Mouse (Mus musculus) left cerebral cortex, postnatal 14 days (tissue): Measurements from ENCODE around the gene Tspan15. TPM values are rescaled to one million over a fixed set of nuclear protein-coding genes. Genes with fewer than 3 reads are reported as not detected.

Experiments used
- DNase-seq, 2 experiments: peaks; one replicate each; pipeline ENCODE4 v3.0.0; 2021 to 2022; ENCODE audit warnings: low spot score in 2 of 2, mixed read lengths in 1 of 2
- intact Hi-C: fragments of 180-260 bp; cut with DNase I; formaldehyde crosslinking; loops from one replicate; pipeline ENCODE4 v1.15.1; 2025
- long read RNA-seq, 2 experiments: library from polyadenylated mRNA; stranded (forward); transcript quantifications; one replicate each; pipeline ENCODE4 v2.0.0; 2021
- total RNA-seq, 2 experiments: library from RNA; stranded (reverse); gene quantifications; 2 replicates each; pipeline ENCODE4 v1.2.3; 2021

Tspan15 gene
- 1 to 10 TPM; 8.4 to 8.7 TPM for total RNA-seq
- long read RNA-seq, experiment 1, transcript Tspan15-201 (8 exons, 3,638 nt): major isoform, 47 of 55 reads
- long read RNA-seq, experiment 1, partial matches to known transcripts: 3 of 55 reads
- long read RNA-seq, experiment 1, other reads (novel, unspliced or antisense): 5 of 55 reads
- long read RNA-seq, experiment 2, transcript Tspan15-201 (8 exons, 3,638 nt): major isoform, 18 of 19 reads
- long read RNA-seq, experiment 2, partial matches to known transcripts: 0 of 19 reads
- long read RNA-seq, experiment 2, other reads (novel, unspliced or antisense): 1 of 19 reads

DNA sequence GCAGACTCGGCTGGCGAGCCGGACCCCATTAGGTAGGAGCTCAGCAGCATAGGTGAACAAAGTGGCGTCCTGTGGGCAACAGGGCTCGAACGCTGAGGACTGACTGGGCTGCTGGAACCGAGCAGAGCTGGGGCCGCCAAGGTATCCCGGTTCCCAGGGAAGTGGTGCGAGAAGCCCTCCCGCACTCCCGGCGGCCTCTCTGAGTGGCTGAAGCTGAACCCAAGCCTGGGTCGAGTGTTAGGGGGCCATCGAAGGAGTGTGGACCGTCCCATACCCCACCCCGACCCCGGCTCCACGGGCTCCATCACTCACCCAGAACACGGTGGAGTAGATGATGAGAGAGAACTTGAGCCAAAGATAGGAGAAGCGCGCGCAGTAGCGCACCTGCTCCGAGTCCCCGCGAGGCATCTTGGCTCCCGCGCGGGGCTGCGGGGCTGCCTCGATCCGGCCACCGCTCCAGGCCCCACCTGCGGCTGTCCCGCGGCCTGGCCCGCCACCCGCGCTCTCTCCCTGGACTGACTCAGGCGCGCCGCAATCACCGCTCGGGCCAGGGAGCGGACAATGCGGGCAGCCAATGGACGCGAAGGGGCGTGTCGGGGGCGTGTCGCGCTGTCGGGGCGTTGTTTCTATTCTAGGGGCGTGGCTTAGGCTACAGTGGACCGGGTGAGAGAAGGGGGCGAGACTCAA lies at the start of gene Tspan15:
TSS of gene Tspan15 (minus strand) at position 544 of the 687 bp plus-strand sequence.
- intact Hi-C loops: no loop called here
- DNase-seq: peak; percentile 69 to 82

DNA sequence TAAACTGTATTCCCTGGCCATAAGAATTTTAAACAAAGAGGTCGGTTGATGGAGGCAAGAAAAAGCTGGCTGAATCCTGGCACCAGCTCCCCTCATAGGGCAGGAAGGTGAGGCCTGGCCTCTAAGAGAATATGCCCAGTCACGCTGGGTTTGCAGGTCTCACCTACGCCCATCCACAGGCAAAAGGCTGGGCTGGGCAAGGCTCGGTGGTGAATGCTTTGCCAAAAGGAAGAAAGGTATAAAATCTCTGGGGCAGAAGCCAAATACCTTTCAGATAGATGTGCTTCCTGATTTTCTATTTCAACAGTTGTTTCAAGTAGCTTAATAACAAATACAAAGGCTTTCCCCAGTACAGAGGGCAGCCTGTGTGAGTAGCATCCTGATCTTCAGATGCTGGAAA lies 48.6 kb upstream of the Tspan15 start:
- no peak for DNase-seq
- intact Hi-C loops: no loop called here

DNA sequence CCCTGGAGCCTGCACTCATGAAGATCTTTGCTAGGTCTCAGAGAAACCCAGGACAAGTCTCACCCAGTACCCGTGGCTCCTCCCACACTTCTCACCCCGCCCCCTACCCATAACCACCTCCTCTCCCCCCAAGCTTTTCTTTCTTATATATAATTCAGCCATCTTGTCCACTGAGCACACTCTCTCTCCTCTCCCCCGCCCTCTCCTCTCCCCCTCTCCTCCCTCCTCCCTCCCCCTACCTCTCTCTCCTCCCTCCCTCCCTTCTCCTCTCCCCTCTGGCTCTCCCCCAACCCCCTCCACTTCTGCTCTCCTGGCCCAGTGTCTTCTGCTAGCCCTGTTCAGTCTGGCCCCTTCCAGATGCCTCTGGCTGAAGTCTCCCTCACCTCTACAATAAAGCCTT lies 48.0 kb upstream of the Tspan15 start:
- DNase-seq: no peak

DNA sequence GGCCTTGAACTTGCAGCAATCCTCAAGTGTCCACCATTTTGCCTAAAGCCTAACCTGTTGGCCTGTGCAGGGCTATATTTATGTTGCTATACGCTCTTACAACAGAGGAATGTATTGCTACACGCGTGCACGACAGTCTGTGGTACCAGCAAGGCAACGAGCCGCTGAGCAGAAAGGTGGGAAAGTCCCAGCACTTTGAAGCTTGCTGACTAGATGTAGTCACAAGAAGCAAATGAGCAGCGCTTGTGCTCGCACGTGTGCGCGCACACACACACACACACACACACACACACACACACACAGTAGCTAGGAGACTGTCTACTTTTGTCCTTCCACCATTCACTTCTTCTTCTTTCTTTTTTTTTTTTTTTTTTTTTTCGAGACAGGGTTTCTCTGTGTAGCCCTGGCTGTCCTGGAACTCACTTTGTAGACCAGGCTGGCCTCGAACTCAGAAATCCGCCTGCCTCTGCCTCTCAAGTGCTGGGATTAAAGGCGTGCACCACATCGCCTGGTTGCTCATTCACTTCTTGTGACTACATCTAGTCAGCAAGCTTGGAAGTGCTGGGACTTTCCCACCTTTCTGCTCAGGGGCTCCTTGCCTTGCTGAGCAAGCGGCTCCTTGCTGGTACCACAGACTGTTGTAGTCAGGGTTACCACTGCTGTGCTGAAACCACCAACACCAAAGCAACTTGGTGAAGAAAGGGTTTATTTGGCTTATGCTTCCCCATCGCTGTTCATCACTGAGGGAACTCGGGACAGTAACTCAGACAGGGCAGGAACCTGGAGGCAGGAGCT lies 46.6 kb upstream of the Tspan15 start:
- intact Hi-C loops: no loop called here
- no peak for DNase-seq

More for the DNA sequence above, 48.0 kb upstream of the Tspan15 start:
- intact Hi-C loops: no loop called here

DNA sequence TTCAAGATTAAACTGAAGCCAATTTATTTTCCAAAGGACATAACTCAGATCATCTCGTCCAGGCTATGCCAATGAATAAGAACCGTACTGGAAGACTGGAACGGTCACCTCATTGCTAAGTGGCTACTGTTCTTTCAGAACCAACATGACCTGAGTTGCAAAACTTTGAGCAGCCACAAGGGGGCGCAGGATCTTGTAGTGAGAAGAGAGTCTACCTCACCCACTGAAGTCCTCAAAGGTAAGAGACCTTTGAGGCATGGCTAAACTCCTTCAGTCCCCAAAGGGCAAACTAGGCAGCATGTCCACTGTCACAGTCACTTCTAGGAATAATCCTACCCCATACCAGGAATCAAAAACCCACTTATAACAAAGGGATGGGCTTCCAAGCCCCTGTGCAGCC lies 44.2 kb upstream of the Tspan15 start:
- DNase-seq: peak; percentile 78 to 87
- intact Hi-C loops: loop anchor here (1.0 kb wide), 1 partner anchor 136 kb away; no protein-coding TSS in a partner anchor

DNA sequence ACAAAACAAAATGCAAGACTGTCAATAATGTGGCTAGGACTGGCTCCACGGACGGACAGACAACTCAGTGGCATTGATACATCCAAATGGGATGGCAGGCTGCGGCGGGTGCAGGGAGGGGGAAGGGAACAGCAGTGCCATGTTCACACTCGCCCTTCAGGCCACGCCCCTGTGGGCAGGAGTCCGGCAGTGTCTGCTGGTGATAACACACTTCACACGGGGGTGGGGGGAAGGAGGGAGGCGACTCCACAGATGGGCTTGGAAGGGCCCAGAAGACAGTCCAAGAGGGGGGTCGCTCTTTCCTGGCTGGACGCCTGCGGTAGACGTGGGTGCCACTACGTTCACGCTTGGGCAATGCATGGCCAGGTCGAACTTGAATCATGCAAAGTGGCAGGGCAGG lies 38.2 kb upstream of the Tspan15 start:
- intact Hi-C loops: no loop called here

DNA sequence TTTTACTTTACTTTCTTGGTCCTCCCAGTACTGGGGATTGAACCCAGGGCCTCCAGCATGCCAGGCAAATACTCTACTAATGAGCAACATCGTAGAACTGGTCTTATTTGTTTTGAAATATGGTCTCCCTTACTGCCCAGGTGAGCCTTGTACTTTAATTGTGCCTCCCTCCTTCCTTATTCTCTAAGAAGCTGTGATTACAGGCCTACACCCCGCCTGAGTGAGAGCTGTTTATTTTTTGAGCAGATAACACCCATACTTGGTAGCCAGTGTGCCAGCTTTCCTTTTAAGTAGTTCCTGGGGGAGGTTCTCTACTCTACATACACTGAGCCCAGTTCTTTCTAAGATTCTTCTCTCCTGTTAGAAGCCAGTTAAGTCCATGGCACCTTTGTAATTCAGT lies 33.2 kb upstream of the Tspan15 start:
- intact Hi-C loops: no loop called here
- DNase-seq: no peak

More for the DNA sequence above, 38.2 kb upstream of the Tspan15 start:
- DNase-seq: no peak

DNA sequence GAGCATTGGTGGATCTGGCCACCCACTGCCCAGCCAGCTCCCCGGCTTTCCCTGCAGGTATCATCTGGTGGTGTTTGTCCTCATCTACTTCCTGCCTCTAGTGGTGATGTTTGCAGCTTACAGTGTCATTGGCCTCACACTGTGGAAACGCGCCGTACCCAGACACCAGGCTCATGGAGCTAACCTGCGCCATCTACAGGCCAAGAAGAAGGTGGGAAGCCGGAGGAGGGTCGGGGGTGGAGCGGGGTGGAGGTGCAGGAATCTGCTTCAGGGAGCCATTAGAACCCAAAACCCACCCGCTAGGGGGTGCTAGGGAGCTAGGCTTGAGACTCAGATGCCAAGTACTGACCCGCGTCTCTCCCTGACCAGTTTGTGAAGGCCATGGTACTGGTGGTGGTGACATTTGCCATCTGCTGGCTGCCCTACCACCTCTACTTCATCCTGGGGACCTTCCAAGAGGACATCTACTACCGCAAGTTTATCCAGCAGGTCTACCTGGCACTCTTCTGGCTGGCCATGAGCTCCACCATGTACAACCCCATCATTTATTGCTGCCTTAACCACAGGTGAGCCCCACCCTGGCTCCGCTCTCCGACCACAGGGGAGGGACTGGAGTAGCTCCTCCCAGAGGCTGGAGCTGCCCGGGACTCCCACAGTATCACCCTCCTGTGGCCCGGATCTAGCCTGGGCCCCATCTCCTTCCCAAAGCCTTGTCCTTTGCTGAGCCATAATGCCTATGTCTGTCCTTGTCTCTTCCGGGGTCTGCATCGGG lies 30.2 kb upstream of the Tspan15 start:
- intact Hi-C loops: no loop called here
- peak; percentile 64 to 82 for DNase-seq

DNA sequence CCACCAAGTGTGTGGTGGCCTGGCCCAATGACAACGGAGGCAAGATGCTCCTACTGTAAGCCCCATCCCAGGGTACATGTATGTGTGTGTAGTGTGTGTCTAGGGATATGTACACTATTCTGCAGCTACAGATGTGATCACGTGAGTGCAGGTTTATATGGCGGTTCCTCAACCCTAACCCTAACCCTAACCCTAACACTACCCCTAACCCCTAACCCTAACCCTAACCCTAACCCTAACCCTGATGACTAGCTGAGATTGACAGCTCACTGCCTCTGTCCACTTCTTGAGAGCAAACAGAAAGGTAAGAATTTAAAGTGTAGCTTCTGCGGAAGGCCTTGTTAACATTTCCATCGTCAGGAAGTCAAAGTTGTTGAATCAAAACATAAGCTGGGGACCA lies 27.2 kb upstream of the Tspan15 start:
- no peak for DNase-seq
- intact Hi-C loops: no loop called here

DNA sequence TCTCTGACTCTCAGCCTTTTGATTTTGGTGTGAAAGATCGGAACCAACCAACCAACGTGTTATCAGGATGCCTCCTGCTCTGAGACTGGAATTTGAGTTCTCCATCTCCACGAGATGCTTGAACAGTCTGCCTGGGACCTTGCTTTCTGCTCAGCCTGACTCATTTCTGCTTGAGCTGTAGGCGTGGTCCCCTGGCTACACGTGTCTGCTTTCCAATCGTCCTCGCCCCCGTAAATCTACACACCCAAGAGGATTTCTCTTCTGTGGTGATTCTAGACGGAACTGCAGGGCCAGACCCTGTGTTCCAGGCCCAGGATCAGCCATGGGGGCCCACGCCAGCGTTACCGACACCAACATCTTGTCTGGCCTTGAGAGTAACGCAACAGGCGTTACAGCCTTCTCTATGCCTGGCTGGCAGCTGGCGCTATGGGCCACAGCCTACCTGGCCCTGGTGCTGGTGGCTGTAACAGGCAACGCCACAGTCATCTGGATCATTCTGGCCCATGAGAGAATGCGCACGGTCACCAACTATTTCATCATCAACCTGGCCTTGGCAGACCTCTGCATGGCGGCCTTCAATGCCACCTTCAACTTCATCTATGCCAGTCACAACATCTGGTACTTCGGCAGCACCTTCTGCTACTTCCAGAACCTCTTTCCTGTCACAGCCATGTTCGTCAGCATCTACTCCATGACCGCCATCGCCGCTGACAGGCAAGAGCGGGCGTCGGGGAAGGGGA lies 21.6 kb upstream of the Tspan15 start:
- intact Hi-C loops: no loop called here
- no peak for DNase-seq

DNA sequence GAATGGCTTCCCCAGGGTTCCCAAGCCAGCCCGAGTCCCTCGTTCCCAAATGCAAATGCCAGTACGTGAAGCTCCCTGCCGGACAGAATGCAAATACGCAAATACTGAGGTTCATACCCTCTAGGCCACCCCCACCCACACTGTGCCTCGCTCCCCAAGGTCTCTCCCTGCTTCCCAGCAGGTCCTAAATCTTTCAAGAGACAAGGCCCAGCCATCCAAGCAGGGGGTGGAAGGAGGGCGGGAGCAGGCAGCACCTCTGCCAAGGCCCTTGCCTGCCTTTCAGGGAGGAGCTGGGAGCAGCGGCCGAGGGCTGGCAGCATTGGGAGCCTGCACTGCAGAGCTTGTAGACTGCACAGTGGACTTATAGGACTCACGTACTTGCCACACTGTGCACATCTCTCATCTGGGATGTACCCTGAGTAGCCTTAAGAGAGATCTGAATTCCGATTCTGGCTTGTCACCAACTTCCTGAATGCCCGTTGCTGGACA lies 21.0 kb upstream of the Tspan15 start, which contains the start of gene Tacr2:
TSS of gene Tacr2 (plus strand) at position 439 of the 489 bp plus-strand sequence.
- intact Hi-C loops: no loop called here
- DNase-seq: no peak

DNA sequence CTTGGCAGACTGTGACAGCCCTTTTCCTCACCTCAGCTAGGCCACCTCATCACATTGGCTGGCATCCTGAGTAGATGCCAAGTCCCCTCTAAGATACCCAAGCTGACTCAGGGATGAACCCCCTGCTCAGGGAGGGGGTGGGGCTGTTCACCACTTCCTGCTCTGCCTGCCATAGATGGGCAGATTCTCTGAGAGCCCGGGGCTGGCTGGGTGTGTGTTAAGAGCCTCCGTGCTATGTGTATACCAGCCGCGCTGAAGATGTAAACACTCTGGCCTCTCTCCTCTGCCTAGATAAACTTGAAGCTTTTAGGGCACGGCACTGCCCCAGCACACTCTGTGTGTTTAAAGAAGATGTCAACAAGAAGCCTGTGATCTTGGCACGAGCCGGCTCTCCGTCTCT lies 16.8 kb upstream of the Tspan15 start:
- intact Hi-C loops: no loop called here
- no peak for DNase-seq

DNA sequence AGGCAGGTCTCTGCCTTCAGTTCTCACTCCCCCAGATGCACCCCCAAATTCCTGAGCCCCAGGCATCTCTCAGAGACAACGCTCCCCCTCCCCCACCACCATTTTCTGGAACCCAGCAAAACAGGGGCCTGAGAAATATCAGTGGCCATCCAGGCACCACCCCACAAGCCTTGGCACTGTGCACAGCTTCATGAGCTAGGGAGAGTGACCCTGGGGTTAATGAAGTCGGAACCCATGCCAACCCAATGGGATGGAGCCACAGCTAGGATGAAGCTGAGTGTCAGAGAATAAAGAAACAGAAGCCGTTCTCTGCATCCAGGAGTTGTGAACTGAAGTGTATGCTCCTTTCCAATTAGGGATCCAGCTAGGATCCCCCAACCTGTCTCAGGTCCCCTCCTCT lies 16.1 kb upstream of the Tspan15 start:
- intact Hi-C loops: no loop called here
- no peak for DNase-seq

DNA sequence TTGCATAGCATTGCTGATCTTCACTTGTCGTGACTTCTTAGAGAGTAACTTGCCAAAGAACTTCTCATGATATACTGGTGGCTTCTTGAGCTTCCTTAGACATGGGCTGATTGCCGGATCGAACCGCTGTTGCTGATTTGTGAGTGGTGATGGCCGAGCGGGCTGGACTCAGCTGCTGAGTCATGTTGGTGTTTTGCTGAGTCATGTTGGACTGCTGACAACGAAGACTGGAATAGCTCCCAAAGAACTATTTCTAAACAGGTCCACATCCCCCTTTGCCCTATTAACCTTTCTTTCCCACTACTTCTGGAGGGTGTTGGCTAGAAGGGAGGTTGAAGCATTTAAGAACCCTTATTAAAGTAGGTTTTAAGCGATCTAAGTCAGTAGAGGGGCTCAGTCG lies 13.0 kb upstream of the Tspan15 start:
- intact Hi-C loops: loop anchor here (5.0 kb wide), 1 partner anchor 137 kb away; no protein-coding TSS in a partner anchor
- DNase-seq: no peak

DNA sequence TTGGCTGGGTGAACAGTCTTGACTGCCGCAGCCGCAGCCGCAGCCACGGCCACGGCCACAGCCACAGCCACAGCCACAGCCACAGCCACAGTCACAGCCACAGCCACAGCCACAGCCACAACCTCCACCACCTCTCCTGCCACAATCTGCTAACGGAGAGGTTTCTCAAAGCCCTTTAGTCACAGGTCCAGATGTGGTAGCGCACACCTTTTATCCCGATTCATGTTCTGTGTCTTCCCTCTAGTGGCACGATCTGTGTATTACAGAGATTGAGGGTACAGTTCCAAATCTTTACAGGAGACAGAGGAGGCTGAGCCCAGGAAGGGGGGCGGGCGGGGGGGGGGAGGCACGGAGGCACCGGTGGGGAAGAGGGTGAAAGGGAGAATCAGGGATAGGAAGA lies 11.8 kb upstream of the Tspan15 start:
- intact Hi-C loops: loop anchor here (1.0 to 5.0 kb wide), 2 partner anchors 56 to 136 kb away; no protein-coding TSS in a partner anchor
- DNase-seq: peak; percentile 67 to 68

DNA sequence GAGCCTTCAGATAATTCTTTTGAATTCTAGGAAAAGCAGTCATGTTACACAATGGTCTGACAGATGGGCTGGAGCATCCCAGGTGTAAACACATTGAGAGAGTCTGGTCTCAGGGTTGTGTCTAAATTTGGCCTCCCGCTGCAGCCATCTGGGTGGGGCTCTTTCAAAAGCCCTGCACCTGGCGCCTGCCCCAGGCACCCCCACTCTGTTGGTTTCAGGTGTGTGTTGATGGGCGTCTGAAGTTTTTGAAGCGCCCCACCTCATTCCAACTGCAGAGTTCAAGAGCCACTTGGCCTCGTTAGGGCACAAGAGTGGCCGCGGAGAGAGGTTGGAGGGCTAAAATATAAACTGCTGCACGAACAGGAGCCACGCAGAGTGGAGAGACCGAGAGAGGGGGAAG lies 11.3 kb upstream of the Tspan15 start:
- no peak for DNase-seq
- intact Hi-C loops: loop anchor here (5.0 kb wide), 1 partner anchor 135 kb away; no protein-coding TSS in a partner anchor

DNA sequence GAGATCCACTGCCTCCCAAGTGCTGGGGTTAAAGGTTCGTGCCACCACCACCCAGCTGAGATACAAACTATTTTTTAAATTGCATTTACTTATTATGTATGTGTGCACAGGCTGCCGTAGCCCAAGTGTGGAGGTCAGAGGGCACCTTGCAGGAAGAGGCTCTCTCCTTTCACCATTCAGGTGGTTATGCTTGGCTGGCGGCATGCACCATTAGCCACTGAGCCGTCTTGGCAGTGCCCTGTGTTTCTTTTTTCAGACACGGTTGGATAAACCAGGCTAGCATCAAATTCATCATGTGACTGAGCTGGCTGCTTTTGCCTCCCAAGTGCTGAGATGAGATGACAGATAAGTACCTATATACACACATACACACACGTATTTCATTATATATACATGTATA lies 8.2 kb upstream of the Tspan15 start:
- intact Hi-C loops: no loop called here

DNA sequence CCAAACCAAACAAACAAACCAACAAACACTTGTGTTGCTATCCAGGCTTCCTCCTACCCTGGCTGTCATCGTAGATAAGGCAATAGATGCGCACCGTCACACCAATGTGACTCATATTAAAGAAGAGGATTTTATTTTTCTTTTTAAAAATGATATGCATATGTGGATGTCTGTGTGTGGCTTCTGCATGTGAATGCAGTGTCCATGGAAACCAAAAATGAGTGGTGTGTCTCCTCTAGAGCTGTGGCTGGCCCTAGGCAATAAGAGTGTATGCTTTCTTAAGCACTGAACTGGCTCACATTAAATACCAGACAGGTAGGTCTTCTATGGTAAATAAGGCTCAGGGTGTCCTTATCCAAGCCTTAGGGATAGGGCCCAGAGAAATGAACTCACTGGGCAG lies 7.6 kb upstream of the Tspan15 start:
- DNase-seq: peak in 1 of 2 experiments; percentile 57
- intact Hi-C loops: no loop called here

More for the DNA sequence above, 8.2 kb upstream of the Tspan15 start:
- no peak for DNase-seq
